Mouse (Mus musculus) megakaryocyte, embryonic 14.5 days (primary cell): ENCODE measurements around the gene Slc25a43.

Experiments
- FLI1 ChIP-seq: IDR thresholded peaks from 2 replicates; pipeline ENCODE4 v1.6.1; 2012; ENCODE audit warnings: low read length, inconsistent platforms, mixed read lengths
- GATA1 ChIP-seq: IDR thresholded peaks from 3 replicates; pipeline ENCODE4 v1.6.1; 2012; ENCODE audit warnings: mixed read lengths, low read length, inconsistent platforms, borderline replicate concordance

DNA sequence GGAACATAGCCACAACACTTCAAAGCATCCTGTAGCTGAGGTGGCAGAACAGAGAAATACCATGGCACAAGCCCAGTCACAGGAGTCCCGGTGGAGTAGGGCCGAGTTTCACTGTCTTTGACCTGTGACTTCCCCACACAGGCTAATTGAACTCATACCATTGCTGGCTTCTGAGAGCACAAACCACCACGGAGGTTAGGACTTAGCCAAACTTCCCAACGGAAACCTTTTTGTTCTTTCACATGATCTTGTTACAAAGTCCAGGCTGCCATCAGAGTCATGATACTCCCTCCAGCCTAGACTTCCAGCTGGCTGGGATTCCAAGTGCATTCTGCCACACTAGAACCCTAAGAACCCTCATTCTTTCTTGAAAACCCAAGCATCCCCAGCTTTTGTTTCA, 34.2 kb downstream of the Slc25a43 start:
- TF ChIP-seq GATA1 (no peak), FLI1 (no peak)
